Mouse (Mus musculus) right cerebral cortex, postnatal 4 days (tissue): ENCODE measurements around the gene Ankrd34a.

Source experiments
- DNase-seq: peaks from one replicate; pipeline ENCODE4 v3.0.0-alpha.2; 2022

Ankrd34a gene

GRCm38 (mm10) chr3:96629729-96630600 lies 33.5 kb downstream of the Ankrd34a start, which contains the start of gene Rbm8a:
Rbm8a (plus strand) TSS chr3:96629933.
- peak; percentile 94 for DNase-seq

- DNase-seq = no peak
Measured at GRCm38 (mm10) chr3:96632058-96632457, 35.6 kb downstream of the Ankrd34a start.

GRCm38 (mm10) chr3:96634015-96634414 lies 37.6 kb downstream of the Ankrd34a start:
- no peak for DNase-seq

- DNase-seq = peak; percentile 80
Measured at GRCm38 (mm10) chr3:96634928-96635879, 38.8 kb downstream of the Ankrd34a start, which contains the start of the genes Pex11b and Gm42957. Pex11b (plus strand) TSS chr3:96635376. Gm42957 (plus strand) TSS chr3:96635474.

- no peak for DNase-seq
Measured at GRCm38 (mm10) chr3:96635906-96636305, 39.5 kb downstream of the Ankrd34a start.

- peak; percentile 6 for DNase-seq
Measured at GRCm38 (mm10) chr3:96636448-96636847, 40.0 kb downstream of the Ankrd34a start.

GRCm38 (mm10) chr3:96639219-96639618 lies 42.8 kb downstream of the Ankrd34a start:
- DNase-seq = peak; percentile 58

- DNase-seq = peak; percentile 45
Measured at GRCm38 (mm10) chr3:96645018-96645649, 48.7 kb downstream of the Ankrd34a start, which contains the start of gene Itga10. Itga10 (plus strand) TSS chr3:96645584.

- DNase-seq = no peak
Measured at GRCm38 (mm10) chr3:96647365-96647764, 50.9 kb downstream of the Ankrd34a start.
